Mouse (Mus musculus): ENCODE data around the gene Tmem179b.

DNA sequence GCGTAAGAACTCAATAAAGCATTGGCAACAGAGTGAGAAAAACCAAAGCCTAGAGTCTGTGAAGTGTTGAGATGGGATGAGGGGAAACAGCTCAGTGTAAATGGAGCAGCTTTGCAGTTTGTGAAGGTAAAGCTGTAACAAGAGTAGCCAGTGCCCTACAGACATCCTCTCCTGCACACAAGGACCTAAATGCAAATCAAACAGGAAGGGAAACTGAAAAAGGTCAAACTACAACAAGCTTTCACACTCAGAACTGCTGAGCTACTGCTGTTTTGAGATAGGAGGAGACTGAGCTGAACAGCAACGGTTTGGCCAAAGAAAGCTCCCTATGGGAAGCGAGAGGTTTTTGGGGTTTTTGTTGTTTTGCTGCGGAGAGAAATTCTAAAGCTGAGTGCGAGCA lies 32.5 kb upstream of the Tmem179b start:
- TF ChIP-seq CTCF (IDR thresholded peaks at IDR 0.05; ENCODE audit: insufficient read depth, low read length) (no peak), POLR2A (IDR thresholded peaks at IDR 0.05; ENCODE audit: borderline replicate concordance, extremely low read depth, low read depth, low read length) (no peak)

Measured in lung, adult 2 months (tissue).